Mouse (Mus musculus): ENCODE measurements around the gene Pomt2.

DNA sequence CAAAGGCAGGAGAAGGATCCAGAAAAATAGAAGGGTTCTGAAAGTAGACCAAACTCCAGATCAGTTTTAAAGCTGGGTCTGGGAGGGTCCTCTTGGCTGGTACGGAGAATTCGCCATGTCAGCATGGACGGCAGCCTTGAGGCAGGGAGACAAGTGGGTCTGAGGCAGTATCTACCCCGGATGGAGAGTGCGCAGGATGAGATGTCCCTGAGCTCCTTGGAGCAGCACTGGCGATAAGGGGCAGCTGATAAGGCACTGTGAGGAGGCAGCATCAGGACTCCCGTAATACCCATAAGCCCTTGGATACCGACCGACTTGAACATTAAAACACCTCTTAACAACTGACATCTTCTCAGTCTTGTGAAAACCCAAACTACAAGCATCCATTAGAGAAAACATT lies 15.0 kb downstream of the Pomt2 start:
- TF ChIP-seq CTCF (IDR thresholded peaks at IDR 0.05; ENCODE audit: extremely low read depth, insufficient read depth, insufficient read length, insufficient replicate concordance) (no peak), POLR2A (IDR thresholded peaks at IDR 0.05; ENCODE audit: low read depth, low read length) (no peak)

All from spleen, adult 2 months (tissue).